Mouse (Mus musculus) gastrocnemius, adult 8-10 months (tissue): ENCODE data around the gene Tmem45a2. TPM values are rescaled to one million over a fixed set of nuclear protein-coding genes. Genes with fewer than 3 reads are reported as not detected.
"Not testable (repeated sequence)": the region's sequence is repeated elsewhere in the genome, so short reads cannot be mapped to it uniquely, and the experiment has no call there.

Source experiments
- DNase-seq, 2 experiments: peaks; one replicate each; pipeline ENCODE4 v3.0.0; 2022; ENCODE audit warnings: low spot score in 2 of 2
- total RNA-seq, 4 experiments: library from RNA; stranded (reverse); gene quantifications; 2 replicates each; pipeline ENCODE4 v1.2.4; 2022

Gene Tmem45a2
- not detected for total RNA-seq

GRCm38 (mm10) chr16:57071132-57071639, at the start of gene Tmem45a2:
Tmem45a2 (minus strand) TSS chr16:57071372.
- no peak for DNase-seq

DNA sequence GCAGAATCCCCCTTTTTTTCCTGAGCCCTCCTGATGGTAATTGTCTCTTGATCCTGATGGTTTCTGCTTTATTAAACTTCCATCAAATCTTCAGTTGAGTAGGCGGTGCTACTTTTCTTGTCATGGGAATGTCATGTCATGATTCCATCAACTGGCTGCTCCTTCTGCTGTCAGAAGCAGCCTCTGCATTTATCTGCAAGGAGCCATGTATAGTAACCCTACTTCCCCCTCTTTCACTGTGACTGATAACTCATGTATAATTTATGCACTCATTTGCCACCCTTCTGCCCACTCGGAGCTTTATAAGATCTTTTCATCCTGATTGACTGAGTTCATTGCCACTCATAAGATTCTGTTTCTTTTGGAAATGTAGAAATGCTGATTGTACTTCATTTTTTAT, 46.4 kb upstream of the Tmem45a2 start:
- DNase-seq = no peak

DNA sequence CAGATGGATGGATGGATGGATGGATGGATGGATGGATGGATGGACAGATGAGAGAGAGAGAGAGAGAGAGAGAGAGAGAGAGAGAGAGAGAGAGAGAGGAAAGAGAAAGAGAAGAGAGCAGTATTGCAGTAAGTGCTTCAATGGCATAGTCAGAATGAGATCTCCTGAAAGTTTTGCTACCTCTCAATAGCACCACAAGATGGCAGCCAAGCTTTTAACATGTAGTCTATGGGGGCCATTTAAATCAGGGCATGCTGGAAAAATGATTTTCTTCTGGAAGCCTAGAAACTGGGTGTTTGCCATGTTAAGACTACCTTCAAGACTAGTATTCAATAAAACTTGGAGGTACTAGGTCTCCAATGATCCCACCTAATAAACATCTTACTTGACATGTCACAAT, 44.9 kb upstream of the Tmem45a2 start:
- no peak for DNase-seq

- DNase-seq = no peak
Observed at GRCm38 (mm10) chr16:57106185-57106960, 35.2 kb upstream of the Tmem45a2 start.

DNA sequence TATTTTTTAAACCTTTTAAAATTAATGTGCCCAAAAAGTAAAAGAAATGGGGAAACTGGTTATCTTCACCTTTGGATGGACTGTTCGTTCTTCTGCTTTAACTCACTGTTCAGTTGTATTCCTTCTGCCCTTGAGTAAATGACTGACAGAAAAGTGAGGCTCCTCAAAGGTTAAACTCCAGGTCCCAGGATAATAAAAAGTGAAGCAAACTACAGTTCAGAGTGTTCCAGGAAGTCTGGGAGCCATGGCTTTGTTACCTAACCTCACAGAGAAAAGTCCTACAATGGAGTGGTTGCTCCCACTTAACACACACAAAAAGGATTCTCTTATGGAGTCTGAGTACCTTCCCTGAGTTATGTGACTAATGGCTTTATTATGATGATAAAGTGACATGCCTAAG, 30.0 kb upstream of the Tmem45a2 start:
- DNase-seq = no peak

DNA sequence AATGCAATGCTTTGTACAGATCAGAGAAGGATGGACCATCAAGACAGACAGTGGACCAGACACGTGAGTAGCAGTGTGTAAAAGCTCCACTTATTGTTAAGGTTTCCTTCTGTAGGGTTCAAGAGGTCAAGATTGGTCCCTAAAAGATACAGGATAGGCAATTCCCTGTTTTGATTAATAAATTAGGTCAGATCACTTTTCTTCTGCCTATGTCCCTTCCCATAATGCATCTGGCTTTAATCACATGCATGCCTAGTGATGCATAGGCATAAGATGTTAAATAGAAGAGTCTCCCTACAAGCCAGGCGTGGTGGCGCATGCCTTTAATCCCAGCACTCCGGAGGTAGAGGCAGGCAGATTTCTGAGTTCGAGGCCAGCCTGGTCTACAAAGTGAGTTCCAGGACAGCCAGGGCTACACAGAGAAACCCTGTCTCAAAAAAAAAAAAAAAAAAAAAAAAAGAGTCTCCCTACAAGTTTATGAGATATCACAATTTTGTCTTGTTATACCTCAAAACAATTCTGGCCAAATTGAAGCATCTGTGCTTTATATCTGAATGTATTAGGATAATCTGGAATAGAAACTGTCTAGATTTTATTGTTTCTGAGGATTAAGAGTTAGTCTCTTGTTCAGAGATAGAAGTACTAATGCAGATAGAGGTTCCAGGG, 28.5 kb upstream of the Tmem45a2 start:
- no peak for DNase-seq

DNA sequence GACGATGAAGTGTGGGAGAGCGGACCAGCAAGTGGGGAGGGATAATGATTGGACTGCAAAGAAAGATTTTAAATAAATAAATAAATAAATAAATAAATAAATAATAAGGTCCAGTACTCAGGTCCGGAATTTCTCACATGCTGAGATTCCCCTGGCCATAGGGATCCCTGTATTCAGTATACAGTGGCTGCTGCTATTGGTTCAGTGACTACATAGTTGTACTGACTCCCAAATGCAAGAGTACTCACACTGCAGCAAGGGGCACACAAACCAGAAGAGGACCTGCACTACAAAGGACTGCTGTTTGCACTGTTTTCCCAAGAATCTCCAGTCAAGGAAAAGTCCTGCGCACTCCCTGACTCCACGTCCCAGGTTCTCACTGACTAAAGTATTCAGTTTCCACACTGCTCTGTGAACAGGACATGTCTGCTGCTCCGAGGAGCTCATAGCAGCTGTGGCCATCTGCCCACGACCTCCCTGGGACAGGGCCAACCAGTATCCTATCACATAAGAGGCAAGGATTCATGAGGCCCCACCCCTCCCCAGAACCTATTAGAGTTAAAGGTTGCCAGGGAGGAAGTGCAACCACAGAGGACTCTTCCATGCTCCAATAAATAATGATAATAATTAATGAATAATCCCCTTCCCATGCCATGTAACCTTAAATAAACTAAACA, 27.4 kb upstream of the Tmem45a2 start:
- DNase-seq = no peak

DNA sequence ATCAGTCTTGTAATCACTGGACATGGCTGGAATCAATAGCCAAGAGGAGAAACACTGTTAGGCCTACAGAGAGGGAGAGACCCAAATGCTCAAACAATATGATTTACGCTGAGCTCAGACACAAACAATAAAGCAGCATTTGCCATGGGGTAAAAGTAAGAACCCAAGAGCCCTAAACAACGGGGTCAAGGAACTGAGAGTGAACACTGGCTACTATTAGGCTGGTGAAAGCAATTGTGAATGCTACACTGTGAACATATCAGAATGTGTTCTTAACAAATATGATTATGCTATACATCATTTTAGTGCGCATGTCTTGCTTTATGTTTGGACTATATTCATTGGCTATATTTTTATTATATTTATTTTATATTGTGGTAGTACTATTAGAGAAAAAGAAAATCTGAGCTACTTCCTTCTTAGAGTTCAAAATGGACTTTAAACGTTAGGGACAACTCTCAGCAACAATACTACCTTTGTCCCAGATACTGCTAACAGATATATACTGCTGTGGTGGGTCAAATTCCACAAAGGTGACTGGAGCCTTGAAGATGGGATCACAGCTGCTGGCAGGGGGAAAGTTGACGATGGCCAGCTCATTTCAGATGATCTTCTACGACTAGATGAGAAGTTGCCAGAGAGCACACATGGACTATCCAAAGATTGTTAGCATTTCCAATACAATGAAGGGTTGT, 21.9 kb upstream of the Tmem45a2 start:
- no peak for DNase-seq

DNA sequence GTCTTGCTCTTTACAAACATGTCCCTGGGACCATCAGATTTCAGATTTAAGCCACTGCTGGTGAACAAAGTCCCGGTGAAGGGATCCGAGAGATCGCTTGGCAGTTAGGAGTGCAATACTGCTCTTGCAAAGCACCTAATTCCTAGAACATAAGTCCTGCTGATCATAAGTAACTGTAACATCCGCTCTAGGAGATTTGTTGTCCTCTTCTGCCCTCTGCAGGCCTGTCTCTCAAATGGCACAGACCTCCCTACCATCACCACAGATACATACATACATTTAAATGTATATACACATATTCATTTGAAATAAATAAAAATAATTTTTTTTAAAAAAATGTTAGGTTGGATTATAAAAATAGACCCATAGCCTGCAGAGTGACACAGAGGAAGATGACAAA, 21.3 kb upstream of the Tmem45a2 start:
- DNase-seq = no peak

DNA sequence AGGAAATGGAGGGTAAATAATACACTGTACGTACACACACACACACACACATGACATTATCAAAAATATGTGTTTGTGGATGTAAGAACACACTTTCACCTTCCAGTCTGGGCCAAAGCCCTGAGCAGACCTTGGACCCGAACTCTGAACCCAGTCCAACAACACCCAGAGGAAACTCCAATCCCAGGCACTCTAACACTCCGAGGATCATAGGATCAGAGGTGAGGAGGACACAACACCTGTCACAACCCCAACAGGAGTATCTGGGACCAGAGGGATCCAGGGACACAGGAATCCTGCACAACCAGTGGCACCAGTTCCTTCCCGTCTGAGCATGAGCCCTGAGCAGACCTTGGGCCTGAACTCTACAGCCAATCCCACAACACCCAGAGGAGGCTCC, 8.4 kb upstream of the Tmem45a2 start:
- DNase-seq = no peak

GRCm38 (mm10) chr16:57075986-57076385, 4.8 kb upstream of the Tmem45a2 start:
- no peak for DNase-seq

- no peak for DNase-seq
Observed at GRCm38 (mm10) chr16:57062045-57062444, 9.1 kb downstream of the Tmem45a2 start.

GRCm38 (mm10) chr16:57056995-57057394, 14.2 kb downstream of the Tmem45a2 start:
- no peak for DNase-seq

DNA sequence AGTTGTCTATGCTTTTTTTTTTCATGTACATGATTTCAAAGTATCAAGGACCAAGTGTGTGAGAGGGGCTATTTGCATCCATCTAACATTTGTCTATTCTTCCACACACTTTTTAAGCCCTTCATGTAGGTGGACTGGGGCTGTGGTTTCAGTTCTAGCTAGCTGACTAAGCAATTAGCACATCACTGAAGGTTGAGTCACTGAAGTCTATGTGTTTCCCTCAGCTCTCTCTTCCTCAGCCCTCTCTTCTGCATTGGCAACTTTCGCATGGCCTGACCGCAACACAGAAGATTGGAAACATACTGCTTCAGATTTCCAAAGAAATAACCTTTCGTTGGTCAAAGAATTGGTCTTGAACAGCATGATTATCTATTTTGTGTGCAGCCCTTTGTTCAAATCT, 21.2 kb downstream of the Tmem45a2 start:
- no peak for DNase-seq

DNA sequence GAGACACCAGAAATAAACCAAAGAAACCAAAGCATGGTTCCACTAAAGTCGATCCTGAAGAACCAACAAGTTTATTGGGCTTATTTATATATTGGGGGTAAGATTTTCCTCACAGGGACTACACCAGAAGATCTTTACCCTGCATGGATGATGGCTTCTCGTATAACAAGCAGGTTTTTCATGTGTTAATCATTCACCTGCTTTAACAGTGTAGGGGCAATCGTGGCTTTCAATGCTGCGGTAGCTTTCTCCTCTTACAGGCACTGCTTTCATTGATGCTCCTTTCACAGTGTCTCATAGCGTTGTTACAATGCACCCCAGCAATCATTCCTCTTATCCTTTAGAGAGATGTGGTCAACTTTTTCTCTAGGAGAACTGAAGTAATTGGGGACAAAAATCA, 32.6 kb downstream of the Tmem45a2 start:
- no peak for DNase-seq

GRCm38 (mm10) chr16:57030150-57030885, 40.9 kb downstream of the Tmem45a2 start:
- DNase-seq = no peak

DNA sequence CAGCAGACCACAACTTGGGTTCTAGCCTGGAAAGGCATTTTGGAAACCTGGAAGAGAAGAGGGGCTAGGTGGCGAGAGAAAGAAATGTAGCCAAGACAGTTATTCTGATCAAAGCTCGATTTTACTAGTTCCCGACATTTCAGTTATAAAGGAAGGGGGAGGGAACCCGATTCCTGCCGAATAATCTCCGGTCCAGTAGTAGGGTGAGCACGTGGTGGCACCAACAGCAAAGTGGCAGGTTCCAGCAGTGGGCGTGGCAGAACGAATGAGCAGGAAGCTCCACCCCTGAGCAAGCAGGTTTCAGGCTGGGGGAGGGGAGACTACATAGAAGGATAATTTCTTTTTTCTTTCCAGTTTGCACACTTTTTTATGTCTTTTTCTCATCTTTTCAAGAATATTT, 72.9 kb downstream of the Tmem45a2 start:
- not testable (repeated sequence) for DNase-seq
